Mouse (Mus musculus) heart, embryonic 13.5 days (tissue): ENCODE data around the gene Dnajb4. TPM values are rescaled to one million over a fixed set of nuclear protein-coding genes. Genes with fewer than 3 reads are reported as not detected.
"Not testable (repeated sequence)": the region's sequence is repeated elsewhere in the genome, so short reads cannot be mapped to it uniquely, and the experiment has no call there.

ENCODE experiments used
- ATAC-seq: fragments of 200-750 bp; cut with Nextera tagmentation; 2 replicates; pipeline ENCODE4 v1.8.0; 2017; ENCODE audit warnings: moderate TSS enrichment; ENCODE audit not compliant: insufficient number of reproducible peaks, low FRiP score, low TSS enrichment; ENCODE audit errors: extremely low read depth
- H3K27ac ChIP-seq: fragments of 300-500 bp; sonication (generic); replicated peaks from 2 replicates; pipeline ENCODE4 v1.5.1; 2015; ENCODE audit warnings: moderate library complexity, mild to moderate bottlenecking, inconsistent platforms
- H3K27me3 ChIP-seq: fragments of 300-500 bp; sonication (generic); replicated peaks from 2 replicates; pipeline ENCODE4 v1.6.1; 2015; ENCODE audit warnings: mild to moderate bottlenecking, inconsistent platforms
- H3K36me3 ChIP-seq: fragments of 300-500 bp; sonication (generic); 2 replicates; pipeline ENCODE4 v1.6.1; 2015; ENCODE audit warnings: mild to moderate bottlenecking, inconsistent platforms
- H3K4me1 ChIP-seq: fragments of 300-500 bp; sonication (generic); 2 replicates; pipeline ENCODE4 v1.6.1; 2015; ENCODE audit warnings: inconsistent platforms
- H3K4me2 ChIP-seq: fragments of 300-500 bp; sonication (generic); 2 replicates; pipeline ENCODE4 v1.6.1; 2015; ENCODE audit warnings: inconsistent platforms, mild to moderate bottlenecking, moderate library complexity
- H3K4me3 ChIP-seq: fragments of 300-500 bp; sonication (generic); 2 replicates; pipeline ENCODE4 v1.5.1; 2015; ENCODE audit warnings: moderate library complexity, mild to moderate bottlenecking, inconsistent platforms
- H3K9ac ChIP-seq: fragments of 300-500 bp; sonication (generic); 2 replicates; pipeline ENCODE4 v1.6.1; 2015; ENCODE audit warnings: inconsistent platforms, mild to moderate bottlenecking, moderate library complexity
- H3K9me3 ChIP-seq: fragments of 300-500 bp; sonication (generic); 2 replicates; pipeline ENCODE4 v1.6.1; 2016; ENCODE audit warnings: inconsistent platforms
- WGBS: fragments of 180-500 bp; shearing (Covaris S2); methylation state at CpG from one replicate; pipeline ENCODE4 v1.1.7; 2015; ENCODE audit warnings: mixed read lengths; 5-methylcytosine and 5-hydroxymethylcytosine counted together
- polyA plus RNA-seq: library from polyadenylated mRNA; unstranded; fragments of >200 nt; fragmentation: Nextera tagmentation; extraction: Ambion mirVana; gene quantifications from 2 replicates; pipeline ENCODE4 v1.2.1, GENCODE M21; 2015

Gene Dnajb4
- polyA plus RNA-seq, 1 experiment from 2014 or later = 38.3 TPM

DNA sequence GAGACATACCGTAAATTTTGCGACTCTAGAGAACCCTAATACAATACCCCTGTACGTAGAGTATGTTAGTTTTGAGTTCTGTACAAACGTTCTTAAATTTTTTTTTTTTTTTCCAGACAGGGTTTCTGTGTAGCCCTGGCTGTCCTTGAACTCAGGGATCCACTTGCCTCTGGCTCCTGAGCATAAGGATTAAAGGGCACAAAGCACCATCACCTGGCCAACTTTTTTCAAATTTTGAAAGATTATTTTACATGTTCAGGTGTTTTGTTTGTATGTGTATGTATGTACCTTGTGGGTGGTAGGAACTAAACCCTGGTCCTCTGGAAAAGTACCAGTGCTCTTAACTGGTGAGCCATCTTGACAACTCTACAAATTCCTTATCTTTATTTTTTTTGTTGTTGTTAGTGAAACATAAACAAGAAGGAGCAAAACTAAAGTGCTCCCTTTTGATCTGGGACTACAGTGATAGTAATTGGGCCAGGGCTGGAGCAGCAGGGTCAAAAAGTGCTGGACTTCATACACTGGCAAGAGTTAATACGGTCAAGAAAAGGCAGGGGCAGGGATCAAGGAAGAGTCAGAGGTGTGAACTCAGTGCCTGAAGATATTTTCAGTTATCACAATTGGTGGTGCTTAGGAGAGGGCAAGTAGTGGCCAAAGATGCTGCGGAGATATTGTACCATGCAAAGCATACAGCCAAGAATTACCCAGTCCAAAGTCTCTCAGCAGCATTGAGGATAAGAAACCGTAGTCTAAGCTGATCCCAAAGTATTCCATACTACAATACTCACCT is 1.8 kb downstream of the Dnajb4 start:
- H3K36me3 ChIP-seq = peaks cover 15% of the 10 kb centered on the region
- WGBS = 84% methylated on average over 7 of the region's 7 CpGs
- ATAC-seq = no peak
- peak overlapping the region; percentile 56 for H3K9ac ChIP-seq
- H3K9me3 ChIP-seq = no peaks in the 10 kb centered on the region
- H3K27me3 ChIP-seq = no peaks in the 10 kb centered on the region
- peak overlapping the region; percentile 93 for H3K4me2 ChIP-seq
- peaks cover 34% of the 10 kb centered on the region for H3K4me1 ChIP-seq
- no peak overlapping the region for H3K27ac ChIP-seq
- peak overlapping the region; percentile 94 for H3K4me3 ChIP-seq

- H3K27me3 ChIP-seq = no peaks in the 10 kb centered on the region
- H3K4me2 ChIP-seq = no peak overlapping the region
- peaks cover 23% of the 10 kb centered on the region for H3K4me1 ChIP-seq
- H3K9me3 ChIP-seq = no peaks in the 10 kb centered on the region
- H3K36me3 ChIP-seq = peaks cover 8% of the 10 kb centered on the region; the same call in 1 of the 2 replicates
- no peak overlapping the region for H3K9ac ChIP-seq
- no peak overlapping the region for H3K4me3 ChIP-seq
- ATAC-seq = no peak
- H3K27ac ChIP-seq = no peak overlapping the region
- WGBS = 88% methylated on average over 4 of the region's 4 CpGs
Observed at GRCm38 (mm10) chr3:152207156-152207555, 2.9 kb downstream of the Dnajb4 start.

- no peak overlapping the region for H3K4me2 ChIP-seq
- no peak overlapping the region for H3K9ac ChIP-seq
- H3K27me3 ChIP-seq = no peaks in the 10 kb centered on the region
- peaks cover 8% of the 10 kb centered on the region; the same call in 1 of the 2 replicates for H3K36me3 ChIP-seq
- no peak overlapping the region for H3K27ac ChIP-seq
- 66% methylated on average over 3 of the region's 3 CpGs for WGBS
- H3K4me1 ChIP-seq = peaks cover 17% of the 10 kb centered on the region
- ATAC-seq = no peak
- H3K9me3 ChIP-seq = no peaks in the 10 kb centered on the region
- no peak overlapping the region for H3K4me3 ChIP-seq
Observed at GRCm38 (mm10) chr3:152204577-152204976, 5.5 kb downstream of the Dnajb4 start.

- Histone ChIP-seq H3K27ac (no peak overlapping the region), H3K4me1 (peaks cover 15% of the 10 kb centered on the region), H3K9me3 (no peaks in the 10 kb centered on the region), H3K9ac (no peak overlapping the region), H3K4me2 (no peak overlapping the region), H3K27me3 (no peaks in the 10 kb centered on the region), H3K4me3 (no peak overlapping the region), H3K36me3 (peaks cover 8% of the 10 kb centered on the region; the same call in 1 of the 2 replicates)
- 58% methylated on average over 3 of the region's 3 CpGs for WGBS
- ATAC-seq = no peak
Observed at GRCm38 (mm10) chr3:152203996-152204395, 6.1 kb downstream of the Dnajb4 start.

DNA sequence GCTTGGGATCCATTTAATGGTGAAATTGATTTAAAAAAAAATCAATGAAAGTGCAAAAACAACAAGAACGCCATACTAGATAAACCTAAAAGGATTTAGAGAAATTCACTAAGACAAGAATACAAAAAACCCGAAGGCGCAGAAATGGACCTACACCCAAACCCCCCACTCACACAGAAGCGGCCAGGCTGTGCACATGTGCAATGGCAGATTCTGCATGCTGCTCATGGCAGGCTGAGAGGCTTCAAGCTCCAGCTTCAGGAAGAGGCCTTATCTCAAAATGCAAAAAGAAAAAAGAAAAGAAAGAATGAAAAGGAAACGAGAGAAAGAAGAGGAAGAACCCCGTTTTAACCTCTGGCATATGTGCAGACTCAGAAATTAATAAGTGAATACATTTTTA is 6.7 kb downstream of the Dnajb4 start:
- no peak overlapping the region for H3K27ac ChIP-seq
- 76% methylated on average over 6 of the region's 6 CpGs for WGBS
- no peak for ATAC-seq

DNA sequence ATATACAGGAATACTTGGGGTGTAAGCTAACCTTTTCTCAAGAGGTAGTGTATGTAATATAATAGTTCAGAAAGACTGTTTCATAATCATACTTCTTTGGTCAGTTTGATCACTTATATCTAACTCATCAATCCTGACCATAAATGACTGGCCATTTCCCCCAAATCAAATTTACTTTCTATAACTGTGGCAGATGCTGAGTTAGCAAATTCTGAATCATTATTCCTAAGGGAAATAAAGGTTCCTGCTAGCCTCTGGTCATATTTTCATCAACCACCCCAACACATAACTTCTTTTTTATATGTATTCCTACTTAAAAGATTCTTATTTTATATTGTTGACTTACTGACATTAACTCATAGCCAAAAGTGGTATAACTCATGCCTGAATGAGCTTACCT is 7.2 kb downstream of the Dnajb4 start:
- Histone ChIP-seq H3K36me3 (peaks cover 8% of the 10 kb centered on the region; the same call in 1 of the 2 replicates), H3K4me1 (peaks cover 6% of the 10 kb centered on the region), H3K4me3 (no peak overlapping the region), H3K9me3 (no peaks in the 10 kb centered on the region), H3K27ac (no peak overlapping the region), H3K9ac (no peak overlapping the region), H3K27me3 (no peaks in the 10 kb centered on the region), H3K4me2 (no peak overlapping the region)
- ATAC-seq = no peak

More for the DNA sequence above, 6.7 kb downstream of the Dnajb4 start:
- no peaks in the 10 kb centered on the region for H3K9me3 ChIP-seq
- no peaks in the 10 kb centered on the region for H3K27me3 ChIP-seq
- peaks cover 8% of the 10 kb centered on the region; the same call in 1 of the 2 replicates for H3K36me3 ChIP-seq
- H3K9ac ChIP-seq = no peak overlapping the region
- no peak overlapping the region for H3K4me3 ChIP-seq
- H3K4me1 ChIP-seq = peaks cover 11% of the 10 kb centered on the region
- no peak overlapping the region for H3K4me2 ChIP-seq

- WGBS = 74% methylated on average over 2 of the region's 2 CpGs
- Histone ChIP-seq H3K9ac (no peak overlapping the region), H3K27ac (no peak overlapping the region), H3K9me3 (no peaks in the 10 kb centered on the region), H3K4me1 (peaks cover 6% of the 10 kb centered on the region), H3K4me3 (no peak overlapping the region), H3K36me3 (no peaks in the 10 kb centered on the region), H3K4me2 (no peak overlapping the region), H3K27me3 (no peaks in the 10 kb centered on the region)
- no peak for ATAC-seq
Observed at GRCm38 (mm10) chr3:152201651-152202050, 8.5 kb downstream of the Dnajb4 start.

- no peaks in the 10 kb centered on the region for H3K9me3 ChIP-seq
- H3K27me3 ChIP-seq = no peaks in the 10 kb centered on the region
- H3K4me2 ChIP-seq = no peak overlapping the region
- no peaks in the 10 kb centered on the region for H3K36me3 ChIP-seq
- peaks cover 6% of the 10 kb centered on the region for H3K4me1 ChIP-seq
- no peak overlapping the region for H3K27ac ChIP-seq
- no peak overlapping the region for H3K9ac ChIP-seq
- H3K4me3 ChIP-seq = no peak overlapping the region
- no peak for ATAC-seq
- WGBS = 86% methylated on average over 3 of the region's 3 CpGs
Observed at GRCm38 (mm10) chr3:152201181-152201580, 8.9 kb downstream of the Dnajb4 start.

DNA sequence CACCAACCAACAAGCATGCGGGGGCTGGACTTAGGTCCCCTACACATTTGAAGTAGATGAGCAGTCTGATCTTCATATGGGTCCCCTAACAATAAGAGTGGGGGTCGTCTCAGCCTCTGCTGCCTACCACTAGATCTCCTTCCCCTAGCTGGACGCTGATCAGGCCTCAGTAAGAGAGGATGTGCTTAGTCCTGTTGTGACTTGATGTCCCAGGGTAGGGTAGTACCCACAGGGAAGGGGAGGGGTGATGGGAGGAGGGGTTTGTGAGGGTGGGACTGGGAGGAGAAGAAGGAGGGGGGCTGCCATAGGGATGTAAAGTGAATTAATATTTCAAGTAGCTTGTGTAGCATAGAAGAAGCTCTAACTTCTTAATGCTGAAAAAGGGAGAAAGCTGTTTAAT is 11.0 kb downstream of the Dnajb4 start:
- H3K4me2 ChIP-seq = peak overlapping the region; percentile 27

GRCm38 (mm10) chr3:152197246-152197645 is 12.9 kb downstream of the Dnajb4 start:
- peak; percentile 56; the same call in 1 of the 2 replicates for ATAC-seq
- H3K4me1 ChIP-seq, H3K36me3 ChIP-seq, H3K27me3 ChIP-seq, H3K9me3 ChIP-seq, H3K9ac ChIP-seq: not testable (repeated sequence)
- 22% methylated on average over 2 of the region's 2 CpGs for WGBS
- H3K27ac ChIP-seq = peak overlapping the region; percentile 39; the same call in 1 of the 2 replicates
- peak overlapping the region; percentile 18 for H3K4me3 ChIP-seq
- peak overlapping the region; percentile 25; the same call in 1 of the 2 replicates for H3K4me2 ChIP-seq

More for the DNA sequence above, 11.0 kb downstream of the Dnajb4 start:
- H3K36me3 ChIP-seq = no peaks in the 10 kb centered on the region
- no peaks in the 10 kb centered on the region for H3K27me3 ChIP-seq
- H3K4me3 ChIP-seq = 0 out of 2 replicates have a peak overlapping the region, but pooled peaks have one; percentile 16
- H3K9ac ChIP-seq = no peak overlapping the region
- 52% methylated on average over 3 of the region's 3 CpGs for WGBS
- peaks cover 6% of the 10 kb centered on the region for H3K4me1 ChIP-seq
- ATAC-seq = no peak
- no peaks in the 10 kb centered on the region for H3K9me3 ChIP-seq
- no peak overlapping the region for H3K27ac ChIP-seq

DNA sequence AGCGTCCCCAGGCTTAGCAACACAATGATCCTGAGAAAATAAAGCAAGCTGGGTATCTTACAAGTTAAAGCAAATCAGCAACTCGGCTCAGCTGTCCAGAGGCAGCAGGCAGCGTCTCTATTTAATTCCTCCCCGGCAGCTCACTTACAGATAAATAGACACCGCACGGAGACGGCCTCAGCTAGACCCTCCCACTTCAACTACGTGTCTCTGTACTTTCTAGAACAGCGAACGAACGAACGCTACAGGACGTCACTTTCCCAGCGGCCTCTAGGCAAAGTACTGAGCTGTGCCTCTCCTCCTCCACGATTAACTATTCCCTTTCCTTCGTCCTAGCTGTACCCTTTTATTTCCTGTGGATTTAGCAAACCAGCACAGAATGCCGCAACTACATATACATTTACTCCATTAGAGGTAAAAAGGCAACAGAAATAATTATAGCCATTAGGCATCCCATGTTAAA is 16.4 kb downstream of the Dnajb4 start:
- H3K27ac ChIP-seq = peak overlapping the region; percentile 96
- no peaks in the 10 kb centered on the region for H3K36me3 ChIP-seq
- no peaks in the 10 kb centered on the region for H3K9me3 ChIP-seq
- peak; percentile 83 for ATAC-seq
- H3K9ac ChIP-seq = peak overlapping the region; percentile 94
- WGBS = under 1% methylated on average over 17 of the region's 17 CpGs
- H3K27me3 ChIP-seq = no peaks in the 10 kb centered on the region
- H3K4me3 ChIP-seq = peak overlapping the region; percentile 81
- peaks cover 27% of the 10 kb centered on the region for H3K4me1 ChIP-seq
- H3K4me2 ChIP-seq = peak overlapping the region; percentile 69

DNA sequence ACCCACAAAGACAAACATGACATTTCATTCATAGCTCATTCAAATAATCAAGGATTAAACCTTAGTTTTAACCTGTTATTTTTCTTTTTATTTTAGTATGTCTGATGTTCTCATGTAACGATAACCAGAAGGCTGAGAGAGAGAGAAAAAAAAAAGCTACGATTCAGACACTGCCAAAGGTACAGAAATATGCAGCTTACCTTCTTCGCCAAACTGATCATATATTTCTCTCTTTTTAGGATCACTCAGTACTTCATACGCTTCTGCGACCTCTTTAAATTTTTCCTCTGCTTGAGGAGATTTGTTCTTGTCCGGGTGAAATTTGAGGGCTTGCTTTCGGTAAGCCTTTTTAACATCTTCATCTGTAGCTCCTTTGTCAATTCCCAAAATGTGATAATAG is 16.9 kb downstream of the Dnajb4 start:
- Histone ChIP-seq H3K27me3 (no peaks in the 10 kb centered on the region), H3K36me3 (no peaks in the 10 kb centered on the region), H3K27ac (peak overlapping the region; percentile 96), H3K4me2 (peak overlapping the region; percentile 69), H3K9ac (peak overlapping the region; percentile 94), H3K4me1 (peaks cover 32% of the 10 kb centered on the region), H3K4me3 (peak overlapping the region; percentile 81), H3K9me3 (no peaks in the 10 kb centered on the region)
- ATAC-seq = no peak
- 4% methylated on average over 7 of the region's 7 CpGs for WGBS
